In genomic region chr4:58580098-58580497, GRCm38 (mm10) we compare ENCODE assay signal across 29 mouse cellular contexts. TPM values are rescaled to one million over a fixed set of nuclear protein-coding genes. Genes with fewer than 3 reads are reported as not detected.
DNase-seq lines count a peak whose midpoint lies in the region; ATAC-seq and TF ChIP-seq lines count a peak whose summit lies in the region.
"Had no signal": no experiment of that assay in that cellular context is flagged by ENCODE, and none has a peak within 500 bp of the region (broad histone marks: within the 10 kb centered on the region; RNA-seq: fewer than 3 reads in every experiment).

No protein-coding gene starts in this region.

- no peaks in the 10 kb centered on the region for H3K36me3 ChIP-seq in lung, embryonic 14.5 days (ENCODE audit: insufficient read depth)
- H3K36me3 ChIP-seq in embryonic facial prominence, embryonic 10.5 days (replicated peaks), result no peaks in the 10 kb centered on the region
- H3K36me3 ChIP-seq in hindbrain, embryonic 14.5 days (replicated peaks; ENCODE audit: control insufficient read depth, insufficient read depth), result no peaks in the 10 kb centered on the region
- H3K36me3 ChIP-seq: hindbrain, embryonic 10.5 days; intestine, embryonic 15.5 days; liver, embryonic 15.5 days; lung, embryonic 15.5 days; neural tube, embryonic 12.5 days had no signal

- no peak overlapping the region for H3K4me2 ChIP-seq in lung, embryonic 14.5 days
- no peak overlapping the region for H3K4me2 ChIP-seq in hindbrain, embryonic 14.5 days (replicated peaks)
- H3K4me2 ChIP-seq: intestine, embryonic 15.5 days; liver, embryonic 15.5 days; lung, embryonic 15.5 days; midbrain, embryonic 11.5 days; neural tube, embryonic 12.5 days had no signal

- H3K9me3 ChIP-seq in lung, embryonic 14.5 days (ENCODE audit: low read depth, low read length), result no peaks in the 10 kb centered on the region
- no peaks in the 10 kb centered on the region for H3K9me3 ChIP-seq in embryonic facial prominence, embryonic 10.5 days
- H3K9me3 ChIP-seq in hindbrain, embryonic 14.5 days (ENCODE audit: control insufficient read depth, low read length), result no peaks in the 10 kb centered on the region
- H3K9me3 ChIP-seq: hindbrain, embryonic 10.5 days; intestine, embryonic 15.5 days; liver, embryonic 15.5 days; lung, embryonic 15.5 days; neural tube, embryonic 12.5 days had no signal

- no peak for ATAC-seq in lung, embryonic 14.5 days (ENCODE audit: insufficient read depth)
- ATAC-seq in hindbrain, embryonic 14.5 days (ENCODE audit: low FRiP score), result no peak
- ATAC-seq: CD4-positive, CD25-positive, alpha-beta regulatory T cell, adult 4 months; forebrain, embryonic 16.5 days; hindbrain, postnatal 0 days; intestine, embryonic 15.5 days had no signal

- H3K4me1 ChIP-seq in lung, embryonic 14.5 days (ENCODE audit: insufficient read depth), result 0 out of 2 replicates have a peak, but pooled peaks cover 3% of the 10 kb centered on the region
- peaks cover 38% of the 10 kb centered on the region for H3K4me1 ChIP-seq in embryonic facial prominence, embryonic 10.5 days
- H3K4me1 ChIP-seq in hindbrain, embryonic 14.5 days (replicated peaks; ENCODE audit: control insufficient read depth, insufficient read depth, low read length), result no peaks in the 10 kb centered on the region
- H3K4me1 ChIP-seq: liver, embryonic 15.5 days; neural tube, embryonic 12.5 days had no signal

- DNase-seq in lung, embryonic 14.5 days, result peak; percentile 17
- DNase-seq in lung, postnatal 14 days, result no peak
- peak; percentile 64 for DNase-seq in embryonic facial prominence, embryonic 10.5 days (ENCODE audit: low spot score)
- peak; percentile 31 for DNase-seq in forelimb bud, embryonic 11.5 days (ENCODE audit: low read depth, low spot score)
- DNase-seq in frontal cortex, postnatal 14 days (ENCODE audit: low spot score in 2 of 2), result no peak
- DNase-seq in adipocyte (ENCODE audit: low spot score), result no peak
- no peak for DNase-seq in hindbrain, embryonic 14.5 days (ENCODE audit: low spot score)
- DNase-seq: adrenal gland, postnatal 14 days; cerebellum, adult 11 months; cerebellum, adult 9-11 months; gastrocnemius, postnatal 10 days; heart, postnatal 14 days; kidney, adult 2 months; kidney, postnatal 36 days; lung, postnatal 36 days; right cerebral cortex, adult 18-20 months; right cerebral cortex, postnatal 4 days had no signal

- H3K9ac ChIP-seq in lung, embryonic 14.5 days, result no peak overlapping the region
- no peak overlapping the region for H3K9ac ChIP-seq in hindbrain, embryonic 14.5 days
- H3K9ac ChIP-seq: intestine, embryonic 15.5 days; liver, embryonic 15.5 days; lung, embryonic 15.5 days; neural tube, embryonic 12.5 days had no signal

- WGBS in lung, embryonic 14.5 days, result 49% methylated on average over 10 of the region's 10 CpGs
- 63% methylated on average over 10 of the region's 10 CpGs for WGBS in embryonic facial prominence, embryonic 10.5 days
- 80% methylated on average over 10 of the region's 10 CpGs for WGBS in hindbrain, embryonic 14.5 days

- no peak overlapping the region for H3K27ac ChIP-seq in lung, embryonic 14.5 days (ENCODE audit: low read depth)
- peak overlapping the region; percentile 59; the same call in 1 of the 2 replicates for H3K27ac ChIP-seq in embryonic facial prominence, embryonic 10.5 days (replicated peaks)
- no peak overlapping the region for H3K27ac ChIP-seq in hindbrain, embryonic 14.5 days
- H3K27ac ChIP-seq: hindbrain, embryonic 10.5 days; hindbrain, postnatal 0 days; intestine, embryonic 15.5 days; layer of hippocampus, adult 2 months; left cerebral cortex, adult 2 months; liver, embryonic 15.5 days; lung, embryonic 15.5 days; neural tube, embryonic 12.5 days had no signal

- no peaks in the 10 kb centered on the region for H3K27me3 ChIP-seq in lung, embryonic 14.5 days (ENCODE audit: insufficient read depth, low read length)
- H3K27me3 ChIP-seq in embryonic facial prominence, embryonic 10.5 days (replicated peaks; ENCODE audit: low read depth, poor library complexity, severe bottlenecking), result no peaks in the 10 kb centered on the region
- no peaks in the 10 kb centered on the region for H3K27me3 ChIP-seq in hindbrain, embryonic 14.5 days (ENCODE audit: control insufficient read depth, insufficient read depth, low read length)
- H3K27me3 ChIP-seq: intestine, embryonic 15.5 days; liver, embryonic 15.5 days; lung, embryonic 15.5 days; neural tube, embryonic 12.5 days had no signal

- TF ChIP-seq CTCF in lung, embryonic 14.5 days (IDR thresholded peaks at IDR 0.05; ENCODE audit: low read depth), result no peak

- no peak overlapping the region for H3K4me3 ChIP-seq in lung, embryonic 14.5 days (ENCODE audit: low read depth, low read length)
- no peak overlapping the region for H3K4me3 ChIP-seq in embryonic facial prominence, embryonic 10.5 days
- H3K4me3 ChIP-seq in hindbrain, embryonic 14.5 days (replicated peaks; ENCODE audit: low read length), result no peak overlapping the region
- H3K4me3 ChIP-seq: hindbrain, embryonic 10.5 days; intestine, embryonic 15.5 days; layer of hippocampus, adult 2 months; left cerebral cortex, adult 2 months; liver, embryonic 15.5 days; lung, embryonic 15.5 days; myocyte; neural tube, embryonic 12.5 days had no signal

RNA-seq across cellular contexts. Expression of gene Lpar1, which starts 26.4 kb away (rescaled TPM):
- polyA plus RNA-seq in lung, embryonic 14.5 days (2014; fragmentation: Nextera tagmentation; extraction: Ambion mirVana), result 30.3 and 35.8 TPM in 2 replicates
- polyA plus RNA-seq in embryonic facial prominence, embryonic 10.5 days (2016; fragmentation: Nextera tagmentation; extraction: Ambion mirVana), result 129 and 155 TPM in 2 replicates
- 17.5 and 20.2 TPM in 2 replicates for polyA plus RNA-seq in hindbrain, embryonic 14.5 days (2014; fragmentation: Nextera tagmentation; extraction: Ambion mirVana)
- polyA plus RNA-seq: CD4-positive, CD25-positive, alpha-beta regulatory T cell, adult 4 months had no signal

Comparison
In these comparisons a context has a peak if more than half of its experiments do, and no peak if none do; other contexts are left out.
1. DNase-seq: peak in lung, embryonic 14.5 days (single experiment), embryonic facial prominence, embryonic 10.5 days (single experiment) and forelimb bud, embryonic 11.5 days (single experiment); none in lung, postnatal 14 days (single experiment), frontal cortex, postnatal 14 days (0 of 2), adipocyte (single experiment) and hindbrain, embryonic 14.5 days (single experiment).